Mouse (Mus musculus): ENCODE measurements around the gene Gh. TPM values are rescaled to one million over a fixed set of nuclear protein-coding genes. Genes with fewer than 3 reads are reported as not detected.

Gene Gh
- polyA plus RNA-seq (2012): not detected in 2 replicates

GRCm38 (mm10) chr11:106301765-106302164, at the start of gene Gh:
Gh (minus strand) TSS chr11:106301865.

GRCm38 (mm10) chr11:106314333-106314812, 12.7 kb upstream of the Gh start, which contains the start of gene Cd79b:
Cd79b (minus strand) TSS chr11:106314762.

GRCm38 (mm10) chr11:106276454-106276853, 25.2 kb downstream of the Gh start, which contains the start of gene Tcam1:
Tcam1 (plus strand) TSS chr11:106276672.

GRCm38 (mm10) chr11:106272644-106273310, 28.9 kb downstream of the Gh start, which contains the start of gene Smarcd2:
Smarcd2 (minus strand) TSS chr11:106272972.

GRCm38 (mm10) chr11:106255685-106256451, 45.8 kb downstream of the Gh start, which contains the start of the genes Ftsj3 and Psmc5:
Ftsj3 (minus strand) TSS chr11:106256079.
Psmc5 (plus strand) TSS chr11:106256154.

Other genes with a start within 250 kb of the Gh start
- gene Taco1, start 235.8 kb downstream of the Gh start, polyA plus RNA-seq (2012): 6.6 and 7.2 TPM in 2 replicates
- 9.2 and 9.4 TPM in 2 replicates for gene Map3k3, start 217.3 kb downstream of the Gh start, polyA plus RNA-seq (2012)
- 0.62 TPM in 1 of 2 replicates, not detected in the other for gene Gm10840, start 141.0 kb downstream of the Gh start, polyA plus RNA-seq (2012)
- gene Limd2, start 141.0 kb downstream of the Gh start, polyA plus RNA-seq (2012): 189 and 236 TPM in 2 replicates
- gene Strada, start 99.7 kb downstream of the Gh start, polyA plus RNA-seq (2012): 42.4 and 43.4 TPM in 2 replicates
- 3.2 and 4.1 TPM in 2 replicates for gene Ccdc47, start 85.5 kb downstream of the Gh start, polyA plus RNA-seq (2012)
- 27.1 and 41.4 TPM in 2 replicates for gene Ddx42, start 84.9 kb downstream of the Gh start, polyA plus RNA-seq (2012)
- gene Ftsj3, start 45.8 kb downstream of the Gh start, polyA plus RNA-seq (2012): 12.7 and 18.5 TPM in 2 replicates
- 51.2 and 64.3 TPM in 2 replicates for gene Psmc5, start 45.7 kb downstream of the Gh start, polyA plus RNA-seq (2012)
- gene Smarcd2, start 28.9 kb downstream of the Gh start, polyA plus RNA-seq (2012): 138 and 142 TPM in 2 replicates
- gene Tcam1, start 25.2 kb downstream of the Gh start, polyA plus RNA-seq (2012): 0.21 and 0.33 TPM in 2 replicates
- 6.0 and 10.1 TPM in 2 replicates for gene Cd79b, start 12.9 kb upstream of the Gh start, polyA plus RNA-seq (2012)
- 0.07 and 0.17 TPM in 2 replicates for gene Scn4a, start 51.4 kb upstream of the Gh start, polyA plus RNA-seq (2012)
- gene Prr29, start 63.6 kb upstream of the Gh start, polyA plus RNA-seq (2012): 0.10 and 0.23 TPM in 2 replicates
- gene Icam2, start 86.2 kb upstream of the Gh start, polyA plus RNA-seq (2012): 42.6 and 44.4 TPM in 2 replicates
- 26.2 and 34.6 TPM in 2 replicates for gene Ern1, start 186.0 kb upstream of the Gh start, polyA plus RNA-seq (2012)